Mouse (Mus musculus) cerebellum, postnatal 4 days (tissue): ENCODE data around the gene Slc9a1.

Experiments
- DNase-seq, 2 experiments: peaks; one replicate each; pipeline ENCODE4 v3.0.0; 2022; ENCODE audit warnings: low spot score in 2 of 2, mixed read lengths in 1 of 2

Gene Slc9a1

GRCm38 (mm10) chr4:133402011-133402410 is 32.5 kb downstream of the Slc9a1 start:
- no peak for DNase-seq

GRCm38 (mm10) chr4:133403611-133404228 is 34.2 kb downstream of the Slc9a1 start:
- DNase-seq: no peak

DNA sequence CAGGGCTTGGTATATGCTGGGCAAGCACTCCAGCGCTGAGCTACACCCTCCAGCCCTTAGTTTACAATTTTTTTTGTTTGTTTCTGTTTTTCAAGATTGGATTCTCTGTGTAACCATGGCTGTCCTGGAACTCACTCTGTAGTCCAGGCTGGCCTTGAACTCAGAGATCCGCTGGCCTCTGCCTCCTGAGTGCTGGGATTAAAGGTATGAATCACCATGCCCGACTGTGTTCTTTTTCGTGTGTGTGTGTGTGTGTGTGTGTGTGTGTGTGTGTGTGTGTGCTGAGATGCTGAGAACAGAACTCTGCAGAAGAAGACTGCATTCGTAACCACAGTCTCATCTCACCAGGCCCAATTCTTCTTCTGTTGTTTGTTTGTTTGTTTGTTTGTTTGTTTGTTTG is 34.8 kb downstream of the Slc9a1 start:
- DNase-seq: no peak

GRCm38 (mm10) chr4:133406313-133407056 is 37.0 kb downstream of the Slc9a1 start:
- no peak for DNase-seq

- peak in 1 of 2 experiments; percentile 54 for DNase-seq
Measured at GRCm38 (mm10) chr4:133407114-133407787, 37.7 kb downstream of the Slc9a1 start.

- no peak for DNase-seq
Measured at GRCm38 (mm10) chr4:133408006-133408405, 38.5 kb downstream of the Slc9a1 start.

DNA sequence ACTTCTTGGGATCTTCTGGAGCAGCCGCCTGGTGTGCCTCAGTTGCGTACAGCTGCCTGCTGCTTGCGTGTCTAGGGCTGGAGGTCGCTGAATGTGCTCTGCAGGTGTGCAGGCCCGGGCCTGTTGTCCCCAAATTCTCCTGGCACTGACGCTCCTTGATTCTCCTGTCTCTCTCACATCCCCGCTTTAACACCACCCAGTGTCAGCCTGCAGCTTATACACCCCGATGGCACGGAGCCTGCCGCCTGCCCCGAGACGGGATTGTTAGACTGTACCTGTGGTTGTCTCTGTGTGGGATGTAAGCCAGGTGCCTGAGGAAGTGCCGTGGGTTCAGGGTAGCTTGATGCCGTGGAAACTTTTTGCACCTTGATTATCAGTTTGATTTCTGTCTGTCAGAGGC is 41.5 kb downstream of the Slc9a1 start:
- no peak for DNase-seq

GRCm38 (mm10) chr4:133412096-133412495 is 42.6 kb downstream of the Slc9a1 start:
- DNase-seq: no peak

DNA sequence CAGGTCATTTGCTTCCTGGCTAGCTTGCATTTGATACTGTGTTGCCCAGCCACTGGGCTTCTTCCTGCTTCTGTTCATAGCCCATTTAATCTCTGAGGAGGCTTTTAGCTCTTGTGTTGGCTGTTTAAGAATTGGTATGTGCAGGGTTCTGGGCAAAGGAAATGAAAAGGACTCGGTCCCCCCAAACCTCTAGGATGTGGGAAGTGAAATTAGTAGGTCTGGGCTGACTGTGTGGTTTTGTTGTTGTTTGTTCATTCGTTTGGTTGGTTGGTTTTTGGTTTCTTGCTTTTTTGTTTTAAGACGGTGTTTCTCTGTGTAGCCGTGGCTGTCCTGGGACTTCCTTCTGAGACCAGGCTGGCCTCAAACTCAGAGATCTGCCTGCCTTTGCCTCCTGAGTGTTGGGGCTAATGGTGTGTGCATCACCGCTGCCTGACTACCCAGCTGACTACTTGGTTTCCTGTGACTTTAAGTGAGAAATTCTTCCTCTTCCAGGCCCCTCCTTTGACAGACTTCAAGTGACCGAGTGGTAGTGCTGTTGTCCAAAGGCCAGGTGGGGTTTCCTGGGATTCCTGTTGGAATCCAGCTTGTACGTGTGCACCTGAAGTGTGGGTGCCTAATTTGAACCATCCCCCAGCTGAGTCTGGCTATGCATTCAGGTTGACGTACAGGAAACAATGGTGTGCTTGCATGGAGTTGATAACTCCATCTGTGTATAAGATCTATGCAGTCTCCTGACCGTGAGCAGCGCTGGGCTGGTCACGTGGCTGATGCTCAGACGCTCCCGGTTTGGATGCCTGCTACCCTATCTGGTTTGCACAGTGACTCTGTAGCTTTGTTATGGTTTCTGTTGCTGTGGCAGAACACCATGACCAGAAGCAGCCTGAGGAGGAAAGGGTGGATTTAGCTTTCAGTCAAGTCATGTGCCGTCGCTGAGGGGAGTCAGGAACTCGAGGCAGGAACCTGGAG is 43.4 kb downstream of the Slc9a1 start:
- no peak for DNase-seq

- no peak for DNase-seq
Measured at GRCm38 (mm10) chr4:133413617-133414016, 44.1 kb downstream of the Slc9a1 start.

DNA sequence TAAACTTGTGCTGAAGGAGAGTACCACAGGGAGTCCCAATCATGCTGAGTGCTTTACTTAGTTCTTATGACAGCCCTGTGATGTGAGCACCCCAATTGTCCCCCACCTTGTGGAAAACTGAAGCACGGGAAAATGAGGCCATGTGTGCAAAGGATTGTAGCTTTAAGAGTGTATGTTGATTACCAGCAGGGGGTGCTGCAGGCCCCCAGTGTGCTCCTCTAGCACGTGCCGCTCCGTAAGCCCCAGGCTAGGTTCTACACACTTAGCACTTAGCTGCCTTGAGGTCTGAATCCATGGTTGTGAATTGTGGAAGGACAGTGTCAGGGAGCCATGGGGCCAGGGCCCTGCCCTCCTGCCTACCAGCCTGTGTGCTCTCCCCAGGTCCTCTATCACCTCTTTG is 45.4 kb downstream of the Slc9a1 start:
- no peak for DNase-seq

DNA sequence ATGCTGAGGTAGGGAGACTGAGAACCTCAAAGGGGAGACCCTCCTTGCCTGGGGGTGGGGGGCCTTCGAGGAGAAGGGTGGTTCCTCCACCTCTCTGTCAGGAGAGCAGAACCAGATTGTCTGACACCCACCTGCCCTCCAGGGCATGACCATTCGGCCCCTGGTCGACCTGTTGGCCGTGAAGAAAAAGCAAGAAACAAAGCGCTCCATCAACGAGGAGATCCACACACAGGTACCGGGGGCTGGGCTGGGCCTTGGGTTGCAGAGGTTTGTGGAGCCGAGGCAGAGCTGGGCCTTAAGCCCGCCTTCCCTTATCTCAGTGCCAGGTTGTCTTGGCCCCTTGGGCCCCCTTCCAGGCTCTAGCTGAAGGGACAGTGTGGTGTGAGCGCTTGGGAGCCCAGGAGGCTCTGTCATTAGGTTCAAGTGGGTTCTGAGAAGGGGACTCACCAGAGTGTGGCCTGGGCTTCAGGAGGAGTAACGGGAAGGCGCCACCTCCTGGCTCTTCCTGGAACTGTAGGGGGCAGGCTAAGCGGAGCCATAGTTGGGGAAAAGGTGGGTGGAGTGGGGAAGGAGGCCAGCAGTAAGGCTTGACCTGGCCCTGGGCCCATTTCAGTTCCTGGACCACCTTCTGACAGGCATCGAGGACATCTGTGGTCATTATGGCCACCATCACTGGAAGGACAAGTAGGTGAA is 50.0 kb downstream of the Slc9a1 start:
- peak; percentile 46 to 86 for DNase-seq

DNA sequence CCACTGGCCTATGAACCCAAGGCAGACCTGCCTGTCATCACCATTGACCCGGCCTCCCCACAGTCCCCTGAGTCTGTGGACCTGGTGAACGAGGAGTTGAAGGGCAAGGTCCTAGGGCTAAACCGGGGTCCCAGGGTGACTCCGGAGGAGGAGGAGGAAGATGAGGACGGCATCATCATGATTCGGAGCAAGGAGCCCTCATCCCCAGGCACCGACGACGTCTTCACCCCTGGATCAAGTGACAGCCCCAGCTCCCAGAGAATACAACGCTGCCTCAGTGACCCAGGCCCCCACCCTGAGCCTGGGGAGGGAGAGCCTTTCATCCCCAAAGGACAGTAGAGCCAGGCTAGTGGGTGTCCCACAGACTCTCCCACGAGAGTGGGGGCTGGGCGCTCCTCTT is 52.5 kb downstream of the Slc9a1 start:
- no peak for DNase-seq

GRCm38 (mm10) chr4:133422601-133423000 is 53.1 kb downstream of the Slc9a1 start:
- DNase-seq: no peak

GRCm38 (mm10) chr4:133423108-133423507 is 53.6 kb downstream of the Slc9a1 start:
- DNase-seq: peak in 1 of 2 experiments; percentile 64

- DNase-seq: no peak
Measured at GRCm38 (mm10) chr4:133423691-133424090, 54.2 kb downstream of the Slc9a1 start.

DNA sequence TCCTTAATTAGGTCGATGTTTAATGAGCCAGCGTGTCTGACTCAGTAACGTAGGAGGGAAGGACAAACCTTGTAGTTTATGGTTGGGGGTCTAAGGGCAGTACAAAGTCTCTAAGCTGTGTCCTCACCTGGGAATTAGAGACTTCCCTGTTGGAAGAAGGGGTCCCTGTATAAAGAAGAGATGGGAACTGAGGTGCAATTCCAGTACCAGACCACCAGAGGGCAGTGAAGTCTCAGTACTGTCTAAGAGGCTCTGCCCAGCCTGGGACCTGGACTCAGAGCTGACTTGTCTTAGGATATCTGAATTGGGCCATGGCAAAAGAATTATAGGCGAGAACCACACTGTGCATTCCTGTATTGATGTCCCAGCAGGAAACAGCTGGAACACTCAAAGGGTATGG is 54.6 kb downstream of the Slc9a1 start:
- peak; percentile 45 to 65 for DNase-seq

GRCm38 (mm10) chr4:133426141-133426540 is 56.6 kb downstream of the Slc9a1 start:
- no peak for DNase-seq

DNA sequence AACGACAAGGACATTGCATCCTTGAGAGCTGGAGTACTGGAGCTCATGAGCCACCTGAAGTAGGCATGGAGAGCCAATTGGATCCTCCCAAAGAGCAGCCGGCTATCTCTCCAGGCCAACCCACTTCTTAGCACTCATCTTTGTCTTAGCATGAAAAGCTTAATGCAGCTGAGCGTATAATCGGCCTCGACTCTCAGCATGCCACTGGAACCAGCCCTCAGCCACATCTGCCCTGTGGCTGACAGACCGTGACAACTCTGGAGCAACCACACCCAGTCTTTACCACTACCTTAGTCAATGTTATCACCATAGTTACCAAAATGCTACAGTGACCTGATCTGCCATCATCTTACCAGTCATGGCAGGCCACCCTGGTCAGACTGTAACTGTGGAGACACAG is 62.0 kb downstream of the Slc9a1 start:
- no peak for DNase-seq

GRCm38 (mm10) chr4:133432560-133433171 is 63.2 kb downstream of the Slc9a1 start:
- DNase-seq: peak in 1 of 2 experiments; percentile 51

- DNase-seq: no peak
Measured at GRCm38 (mm10) chr4:133435921-133436320, 66.4 kb downstream of the Slc9a1 start.
